Mouse (Mus musculus): ENCODE data around the gene Olfr895.

Olfr895 gene

DNA sequence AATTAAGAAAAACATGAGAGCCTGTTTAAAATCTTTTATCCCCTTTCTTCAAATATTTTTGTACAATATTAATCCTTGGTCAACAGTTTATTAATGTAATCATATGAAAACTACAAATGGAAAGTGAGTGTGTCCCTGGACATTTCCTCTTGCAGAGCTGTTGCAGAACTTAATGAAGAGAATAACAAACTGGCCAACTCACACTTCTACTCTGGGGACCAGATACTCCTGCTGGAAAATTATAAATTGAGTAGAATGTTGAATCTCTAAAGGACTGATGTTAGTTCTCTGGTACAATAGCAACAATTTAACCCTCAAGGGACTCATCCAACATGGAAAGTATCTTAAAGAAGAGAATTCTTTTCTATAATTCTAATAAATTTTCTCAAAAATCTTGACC, at the start of gene Olfr895:
Olfr895 (plus strand) TSS at position 301 of the 400 bp plus-strand sequence.
- DNase-seq (ENCODE audit: low spot score), result no peak

GRCm38 (mm10) chr9:38252474-38252873, 15.2 kb upstream of the Olfr895 start, which contains the start of gene Olfr143:
TSS of gene Olfr143 (plus strand) at chr9:38252774.
- DNase-seq (ENCODE audit: low spot score), result no peak

DNA sequence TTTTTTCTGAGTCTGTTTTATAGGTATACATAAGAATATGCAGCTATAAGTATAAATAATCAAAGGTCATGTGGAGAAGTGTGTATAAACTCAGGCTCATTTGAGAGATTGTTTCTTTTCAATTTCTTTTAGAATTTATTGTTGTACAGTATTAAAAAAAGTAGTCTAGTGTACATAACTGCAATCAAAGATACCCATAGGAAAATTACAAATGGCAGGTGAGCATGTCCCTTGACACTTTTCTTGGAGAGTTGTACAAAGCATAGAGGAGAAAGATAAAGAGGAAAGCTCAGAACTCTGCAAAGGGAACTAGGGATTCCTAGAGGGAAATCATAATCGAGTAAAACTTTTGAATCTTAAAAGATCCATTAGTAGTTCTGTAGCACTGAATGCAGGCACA, 23.2 kb downstream of the Olfr895 start, which contains the start of gene Olfr896-ps1:
Olfr896-ps1 (plus strand) TSS at position 301 of the 400 bp plus-strand sequence.
- no peak for DNase-seq (ENCODE audit: low spot score)

Data from layer of hippocampus, adult 9-10 months (tissue).